Mouse (Mus musculus): Measurements from ENCODE around the gene Smc6.
A peak's percentile ranks its signal among the peaks of the same experiment; 100 is the strongest.

Smc6 gene

DNA sequence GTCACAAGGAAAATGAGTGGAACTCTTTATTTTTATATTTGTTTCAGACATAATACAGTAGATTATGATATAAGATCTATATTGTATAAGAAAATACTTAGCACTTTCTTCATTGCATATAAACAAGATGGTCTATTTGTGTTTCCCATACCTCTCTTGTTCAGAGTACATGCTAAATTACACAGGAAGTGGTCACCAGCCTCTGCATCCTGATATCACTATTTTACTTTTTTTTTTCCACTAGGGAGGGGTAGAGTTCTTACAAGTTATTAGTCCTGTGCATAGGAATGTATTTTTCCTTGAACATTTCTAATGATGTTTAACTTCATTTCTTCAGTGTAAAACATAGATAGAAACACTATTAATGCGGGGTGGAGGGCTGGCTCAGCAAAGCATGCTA lies 35.2 kb downstream of the Smc6 start:
- DNase-seq = no peak

DNA sequence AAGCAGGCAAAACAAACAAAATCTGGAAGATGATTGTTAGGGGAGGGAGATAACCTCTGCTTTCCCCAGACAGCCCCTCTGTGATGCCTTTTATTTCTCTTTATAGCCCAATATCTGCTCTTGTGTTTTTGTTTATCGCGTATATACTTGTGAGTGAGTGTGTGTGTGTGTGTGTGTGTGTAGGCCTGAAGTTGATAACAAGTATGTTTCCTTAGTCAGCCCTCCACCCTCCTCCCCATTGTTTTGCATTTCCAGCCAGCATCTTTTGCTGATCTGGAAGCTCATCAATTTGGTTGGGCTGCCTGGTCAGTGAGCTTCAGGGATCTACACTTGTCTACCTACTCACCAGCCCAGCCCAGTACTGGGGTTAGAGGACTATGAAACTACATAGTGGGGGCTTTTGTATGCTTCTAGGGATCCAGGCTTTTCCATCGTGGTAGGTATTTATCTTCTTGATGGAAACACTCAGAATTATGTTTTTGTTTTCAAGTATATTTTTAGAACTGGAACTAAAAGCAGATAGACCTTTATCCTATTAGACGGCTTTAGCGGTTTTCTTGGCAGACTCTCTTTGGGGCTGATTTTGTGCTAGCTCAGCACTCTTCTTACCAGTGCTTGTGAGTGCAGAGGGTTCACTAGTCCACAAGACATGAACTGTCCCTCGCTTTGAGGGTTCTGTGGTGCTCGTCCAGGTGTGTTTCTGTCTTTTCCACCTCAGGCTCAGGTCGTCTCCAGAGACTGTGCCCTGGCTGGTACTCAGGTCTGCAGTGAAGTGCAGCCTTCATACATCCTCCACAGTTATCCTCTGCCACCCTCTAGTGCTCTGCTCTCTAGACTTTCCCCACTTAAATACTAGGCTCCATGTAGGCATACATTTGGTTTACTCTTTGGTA lies 41.3 kb downstream of the Smc6 start:
- DNase-seq = no peak

DNA sequence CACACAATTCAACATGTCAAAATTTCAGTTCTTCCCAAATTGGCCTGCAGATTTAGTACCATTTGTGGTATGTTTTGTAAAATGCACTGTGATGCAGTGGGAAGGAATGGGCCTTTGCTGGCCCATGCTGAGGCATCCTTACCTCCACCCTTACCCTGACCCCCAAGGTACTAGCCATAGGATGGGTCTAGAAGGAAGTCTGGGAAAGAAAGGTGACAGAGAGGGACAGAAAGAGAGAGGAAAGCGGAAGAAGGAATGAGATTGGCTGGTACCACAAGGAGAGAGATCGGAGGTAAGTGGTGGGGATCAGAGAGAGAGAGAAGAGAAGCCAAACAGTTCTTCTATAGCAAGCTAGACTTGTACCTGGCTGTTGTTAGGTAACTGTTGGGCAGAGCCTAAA lies 45.4 kb downstream of the Smc6 start:
- no peak for DNase-seq

DNA sequence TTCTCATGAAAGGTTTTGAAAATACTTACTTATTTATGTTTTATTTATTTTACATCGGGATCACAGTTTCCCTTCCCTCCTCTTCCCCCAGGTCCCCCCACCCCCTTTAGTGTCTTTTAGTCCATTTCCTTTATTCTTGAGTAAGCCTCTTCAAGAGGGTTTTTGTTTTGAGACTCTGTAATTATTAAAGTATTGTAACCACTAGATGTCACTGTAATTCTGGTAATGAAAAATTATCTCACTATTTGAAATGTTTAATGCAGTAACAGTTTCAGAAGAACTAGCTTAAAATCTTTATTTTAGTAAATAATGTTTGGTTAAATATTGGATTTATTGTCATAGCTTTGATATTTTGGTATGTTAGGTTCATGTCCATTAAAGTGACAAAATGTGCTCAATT lies 48.2 kb downstream of the Smc6 start:
- DNase-seq = no peak

DNA sequence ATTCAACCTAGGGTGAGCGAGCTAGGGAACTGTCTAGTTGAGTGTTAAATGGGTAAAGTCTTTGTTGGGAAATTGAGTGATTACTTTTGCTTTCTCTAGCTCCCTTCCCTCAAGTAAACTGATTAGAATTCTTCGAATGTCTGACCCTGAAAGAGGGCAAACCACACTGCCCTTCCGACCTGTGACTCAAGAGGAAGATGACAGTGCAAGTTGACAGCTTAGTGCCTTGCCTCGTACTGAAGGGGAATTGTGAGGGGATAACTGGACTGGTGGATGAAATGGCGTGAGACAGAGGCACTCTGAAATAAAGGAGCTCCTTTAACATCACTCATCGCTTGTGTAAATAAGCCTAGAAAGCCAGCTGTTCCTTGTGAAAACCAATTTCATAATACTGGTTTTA lies 52.0 kb downstream of the Smc6 start:
- no peak for DNase-seq

- DNase-seq = no peak
Observed at GRCm38 (mm10) chr12:11324480-11324879, 58.8 kb downstream of the Smc6 start.

- DNase-seq = no peak
Observed at GRCm38 (mm10) chr12:11326483-11326882, 60.8 kb downstream of the Smc6 start.

GRCm38 (mm10) chr12:11336845-11337244 lies 71.2 kb downstream of the Smc6 start:
- DNase-seq = peak; percentile 29

GRCm38 (mm10) chr12:11338251-11338650 lies 72.6 kb downstream of the Smc6 start:
- DNase-seq = no peak

DNA sequence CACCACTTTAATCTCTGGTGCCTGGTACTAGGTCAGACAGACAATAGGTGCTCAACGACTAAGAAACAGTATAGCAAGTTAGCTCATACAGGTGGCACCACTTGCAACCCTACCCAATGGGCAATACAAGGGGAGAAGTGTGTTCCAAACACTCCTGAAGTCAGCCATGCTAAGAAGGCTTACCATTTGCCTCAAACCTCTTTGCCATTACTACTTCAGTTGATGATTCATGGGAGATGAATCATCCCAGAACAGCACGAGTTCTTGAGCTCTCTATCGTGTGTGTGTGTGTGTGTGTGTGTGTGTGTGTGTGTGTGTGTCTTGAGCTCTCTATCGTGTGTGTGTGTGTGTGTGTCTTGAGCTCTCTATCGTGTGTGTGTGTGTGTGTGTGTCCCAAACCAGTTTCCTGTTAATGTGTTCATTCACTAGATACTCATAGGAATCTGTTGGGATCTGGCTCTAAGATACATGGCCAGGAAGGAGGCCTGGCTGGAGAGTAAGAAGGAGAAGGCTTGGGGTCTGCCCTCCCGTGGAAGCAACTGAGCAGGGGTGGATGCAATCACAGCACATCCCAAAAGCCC lies 76.4 kb downstream of the Smc6 start:
- DNase-seq = no peak

- no peak for DNase-seq
Observed at GRCm38 (mm10) chr12:11345963-11346362, 80.3 kb downstream of the Smc6 start.

- DNase-seq = no peak
Observed at GRCm38 (mm10) chr12:11348423-11348822, 82.7 kb downstream of the Smc6 start.

GRCm38 (mm10) chr12:11349870-11350269 lies 84.2 kb downstream of the Smc6 start:
- DNase-seq = no peak

DNA sequence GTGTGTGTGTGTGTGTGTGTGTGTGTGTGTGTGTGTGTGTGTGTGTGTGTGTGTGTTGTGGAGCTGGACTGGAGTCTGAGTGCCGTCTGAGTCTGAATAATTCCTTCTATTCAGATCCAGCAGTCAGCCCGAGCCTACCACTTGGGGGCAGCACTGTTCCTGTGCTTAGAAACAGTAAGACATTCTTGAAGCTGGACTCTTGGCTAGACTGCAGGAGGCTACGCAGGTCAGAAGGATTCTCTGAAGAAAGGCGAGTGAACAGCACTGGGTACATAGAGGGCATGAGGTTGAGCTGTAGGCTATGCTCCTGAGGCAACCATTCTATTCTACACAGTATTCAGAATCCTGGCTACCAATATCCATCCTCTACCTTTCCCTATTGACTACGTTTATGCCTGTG lies 85.2 kb downstream of the Smc6 start:
- peak; percentile 28 for DNase-seq

DNA sequence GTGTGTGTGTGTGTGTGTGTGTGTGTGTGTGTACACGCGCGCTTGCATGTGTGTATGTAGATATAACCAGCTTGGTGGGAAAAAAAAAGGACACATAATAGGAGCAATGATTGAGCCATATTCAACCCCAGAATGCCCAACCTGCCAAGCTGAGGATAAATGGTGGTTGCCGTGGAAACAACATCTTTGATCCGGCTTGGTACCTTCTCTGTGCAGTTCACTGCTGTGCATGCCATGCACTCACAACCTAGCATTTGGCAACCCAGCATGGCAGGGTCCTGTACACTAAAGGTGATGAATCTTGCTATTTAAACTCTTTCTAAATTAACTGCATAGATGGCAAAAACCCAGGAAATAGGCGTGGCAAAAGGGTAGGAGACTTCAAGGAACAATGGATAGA lies 96.7 kb downstream of the Smc6 start:
- DNase-seq = no peak

DNA sequence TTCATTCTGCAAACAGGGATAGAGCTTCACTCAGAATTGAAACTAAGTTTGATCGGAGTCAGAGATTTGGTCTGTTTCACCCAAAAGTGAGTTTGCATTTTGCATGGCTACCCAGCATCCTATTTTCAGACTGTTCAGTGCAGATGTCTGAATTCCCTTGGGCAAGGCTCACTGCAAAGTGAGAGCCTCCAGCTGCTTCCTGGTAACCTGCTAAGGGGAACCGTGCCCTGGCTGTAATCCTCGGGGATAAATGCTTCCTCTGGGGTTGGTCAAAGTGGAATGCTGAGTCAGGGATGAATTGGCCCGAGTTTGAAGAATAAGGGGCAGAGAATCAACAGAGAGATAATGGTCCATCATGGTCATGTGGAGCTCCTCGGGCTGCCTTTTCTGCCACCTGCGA lies 99.2 kb downstream of the Smc6 start:
- no peak for DNase-seq

DNA sequence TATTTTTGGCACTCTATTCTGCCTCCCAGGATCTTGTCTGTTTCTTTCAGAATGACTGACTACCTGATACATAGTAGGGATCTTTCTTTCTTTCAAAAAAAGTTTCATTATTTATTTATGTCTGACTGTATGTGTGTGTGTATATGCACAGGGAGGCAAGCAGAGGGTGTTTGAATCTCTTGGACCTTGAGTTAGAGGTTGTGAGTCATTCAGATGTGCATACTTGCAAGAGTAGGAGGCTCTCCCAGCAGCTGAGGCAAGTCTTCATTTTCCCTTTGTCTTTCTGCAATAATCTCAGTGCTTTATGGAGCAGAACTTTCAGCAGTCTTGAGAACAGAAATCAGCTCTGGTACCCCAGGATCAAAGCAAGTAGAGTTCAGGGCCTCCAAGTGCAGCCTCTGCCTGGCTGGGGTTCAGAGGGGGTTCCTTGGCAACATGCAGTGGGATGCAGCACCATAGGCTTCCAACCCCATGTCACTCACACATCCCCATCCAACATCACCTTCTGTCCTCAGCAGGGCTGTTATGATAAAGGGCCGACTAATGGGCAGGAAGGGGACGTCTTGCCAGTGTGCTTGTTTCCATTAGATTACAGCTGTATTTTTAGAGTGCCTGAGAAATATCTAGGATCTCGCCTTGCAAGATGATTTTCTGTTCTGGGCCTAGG lies 101.5 kb downstream of the Smc6 start:
- DNase-seq = no peak
